Mouse (Mus musculus) G1E (cell line): ENCODE data around the gene Cdc14b.

ENCODE experiments used
- CTCF ChIP-seq: IDR thresholded peaks from 2 replicates; pipeline ENCODE4 v1.5.1; 2012; ENCODE audit warnings: low read depth, low read length, inconsistent platforms, mixed read lengths
- GATA1 ChIP-seq: IDR thresholded peaks from 2 replicates; pipeline ENCODE4 v1.6.1; 2012; ENCODE audit warnings: borderline replicate concordance, low read length, inconsistent platforms, mixed read lengths
- POLR2AphosphoS5 ChIP-seq: IDR thresholded peaks from 2 replicates; pipeline ENCODE4 v1.6.1; 2012; ENCODE audit warnings: low read depth, low read length, inconsistent platforms; ENCODE audit not compliant: insufficient replicate concordance
- TAL1 ChIP-seq: conservative IDR thresholded peaks from 2 replicates; pipeline ENCODE4 v1.6.1; 2012; ENCODE audit warnings: low read depth, low read length, inconsistent platforms, mixed read lengths

DNA sequence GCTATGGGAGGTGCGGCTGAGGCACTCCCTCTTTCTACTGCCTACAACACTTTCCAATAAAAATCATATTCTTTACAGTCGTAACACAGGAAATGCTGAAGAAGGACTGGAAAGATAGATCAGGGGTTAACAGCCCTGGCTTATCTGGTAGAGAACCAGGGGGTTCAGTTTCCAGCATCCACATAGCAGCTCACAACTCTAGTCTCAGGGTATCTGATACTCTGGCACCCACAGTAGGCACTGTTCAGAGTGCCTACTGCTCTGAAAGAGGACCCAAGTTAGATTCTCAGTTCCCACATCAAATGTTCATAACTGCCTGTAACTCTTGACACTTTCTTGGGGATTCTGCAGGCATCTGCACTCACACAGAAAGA, 37.8 kb upstream of the Cdc14b start:
- no peak for TF ChIP-seq CTCF
- no peak for TF ChIP-seq POLR2AphosphoS5
- no peak for TF ChIP-seq TAL1
- TF ChIP-seq GATA1: no peak
